Mouse (Mus musculus): ENCODE data around the gene Hdac4. TPM values are rescaled to one million over a fixed set of nuclear protein-coding genes. Genes with fewer than 3 reads are reported as not detected.
A peak's percentile ranks its signal among the peaks of the same experiment; 100 is the strongest.

Gene Hdac4
- total RNA-seq, 1 experiment from 2014 or later, result 137 TPM

GRCm38 (mm10) chr1:92099502-92099901 lies 96.0 kb downstream of the Hdac4 start:
- DNase-seq, result peak; percentile 38

GRCm38 (mm10) chr1:92098456-92098855 lies 97.0 kb downstream of the Hdac4 start:
- DNase-seq, result no peak

- no peak for DNase-seq
These were observed 98.4 kb downstream of the Hdac4 start for GRCm38 (mm10) chr1:92096991-92097525.

GRCm38 (mm10) chr1:92092286-92092685 lies 103.2 kb downstream of the Hdac4 start:
- peak; percentile 48 for DNase-seq

GRCm38 (mm10) chr1:92087821-92088220 lies 107.7 kb downstream of the Hdac4 start:
- no peak for DNase-seq

GRCm38 (mm10) chr1:92087343-92087742 lies 108.2 kb downstream of the Hdac4 start:
- no peak for DNase-seq

GRCm38 (mm10) chr1:92086841-92087240 lies 108.7 kb downstream of the Hdac4 start:
- DNase-seq, result no peak

- no peak for DNase-seq
These were observed 109.2 kb downstream of the Hdac4 start for GRCm38 (mm10) chr1:92086277-92086813.

- DNase-seq, result no peak
These were observed 110.8 kb downstream of the Hdac4 start for GRCm38 (mm10) chr1:92084738-92085137.

- DNase-seq, result no peak
These were observed 111.5 kb downstream of the Hdac4 start for GRCm38 (mm10) chr1:92084004-92084403.

GRCm38 (mm10) chr1:92082837-92083541 lies 112.5 kb downstream of the Hdac4 start:
- DNase-seq, result no peak

- no peak for DNase-seq
These were observed 113.2 kb downstream of the Hdac4 start for GRCm38 (mm10) chr1:92082156-92082836.

GRCm38 (mm10) chr1:92079982-92080537 lies 115.4 kb downstream of the Hdac4 start:
- DNase-seq, result no peak

- no peak for DNase-seq
These were observed 120.2 kb downstream of the Hdac4 start for GRCm38 (mm10) chr1:92075312-92075711.

- DNase-seq, result no peak
These were observed 120.8 kb downstream of the Hdac4 start for GRCm38 (mm10) chr1:92074655-92075054.

- no peak for DNase-seq
These were observed 125.4 kb downstream of the Hdac4 start for GRCm38 (mm10) chr1:92069932-92070677.

GRCm38 (mm10) chr1:92069464-92069863 lies 126.0 kb downstream of the Hdac4 start:
- no peak for DNase-seq

GRCm38 (mm10) chr1:92064307-92064706 lies 131.2 kb downstream of the Hdac4 start:
- DNase-seq, result no peak

GRCm38 (mm10) chr1:92063271-92063670 lies 132.2 kb downstream of the Hdac4 start:
- DNase-seq, result no peak

- no peak for DNase-seq
These were observed 134.1 kb downstream of the Hdac4 start for GRCm38 (mm10) chr1:92061198-92062073.

GRCm38 (mm10) chr1:92060532-92061064 lies 134.9 kb downstream of the Hdac4 start:
- DNase-seq, result no peak

All from adrenal gland, postnatal 25 days (tissue).